Mouse (Mus musculus) neural tube, embryonic 11.5 days (tissue): ENCODE measurements around the gene Churc1. TPM values are rescaled to one million over a fixed set of nuclear protein-coding genes. Genes with fewer than 3 reads are reported as not detected.

Experiments
- ATAC-seq: fragments of 200-750 bp; cut with Nextera tagmentation; 2 replicates; pipeline ENCODE4 v1.8.0; 2017; ENCODE audit warnings: moderate number of reproducible peaks, mild to moderate bottlenecking, moderate TSS enrichment, moderate library complexity; ENCODE audit not compliant: insufficient read depth, low FRiP score, low TSS enrichment
- DNase-seq: peaks from one replicate; pipeline ENCODE4 v3.0.0-alpha.2; 2015; ENCODE audit warnings: low spot score
- H3K27ac ChIP-seq: fragments of 300-500 bp; sonication (generic); 2 replicates; pipeline ENCODE4 v1.5.1; 2014; ENCODE audit warnings: low read depth, mild to moderate bottlenecking, low read length
- H3K27me3 ChIP-seq: fragments of 300-500 bp; sonication (generic); 2 replicates; pipeline ENCODE4 v1.6.1; 2014; ENCODE audit warnings: mild to moderate bottlenecking, low read length, mixed read lengths; ENCODE audit not compliant: control insufficient read depth, insufficient read depth
- H3K36me3 ChIP-seq: fragments of 300-500 bp; sonication (generic); 2 replicates; pipeline ENCODE4 v1.6.1; 2014; ENCODE audit warnings: mild to moderate bottlenecking, low read length, moderate library complexity, mixed read lengths; ENCODE audit not compliant: control insufficient read depth, insufficient read depth
- H3K4me1 ChIP-seq: fragments of 300-500 bp; sonication (generic); 2 replicates; pipeline ENCODE4 v1.6.1; 2014; ENCODE audit warnings: low read length, mixed read lengths; ENCODE audit not compliant: control insufficient read depth, insufficient read depth
- H3K4me2 ChIP-seq: fragments of 300-500 bp; sonication (generic); 2 replicates; pipeline ENCODE4 v1.6.1; 2014; ENCODE audit warnings: low read depth, mild to moderate bottlenecking, moderate library complexity
- H3K4me3 ChIP-seq: fragments of 300-500 bp; sonication (generic); 2 replicates; pipeline ENCODE4 v1.5.1; 2014; ENCODE audit warnings: low read depth, low read length
- H3K9ac ChIP-seq: fragments of 300-500 bp; sonication (generic); 2 replicates; pipeline ENCODE4 v1.6.1; 2014; ENCODE audit warnings: mild to moderate bottlenecking, low read length
- H3K9me3 ChIP-seq: fragments of 300-500 bp; sonication (generic); 2 replicates; pipeline ENCODE4 v1.6.1; 2016; ENCODE audit warnings: low read length; ENCODE audit not compliant: control insufficient read depth
- WGBS: fragments of 180-500 bp; shearing (Covaris S2); extraction: QIAGEN DNeasy Blood & Tissue Kit; methylation state at CpG from one replicate; pipeline ENCODE4 v1.1.7; 2014; 5-methylcytosine and 5-hydroxymethylcytosine counted together
- polyA plus RNA-seq: library from polyadenylated mRNA; unstranded; fragments of >200 nt; fragmentation: Nextera tagmentation; extraction: Ambion mirVana; gene quantifications from 2 replicates; pipeline ENCODE4 v1.2.1, GENCODE M21; 2014

Churc1 gene
- polyA plus RNA-seq, 1 experiment from 2014 or later = 105 TPM

- no peak overlapping the region for H3K4me2 ChIP-seq
- H3K9ac ChIP-seq = no peak overlapping the region
- 57% methylated on average over 7 of the region's 7 CpGs for WGBS
- no peaks in the 10 kb centered on the region for H3K4me1 ChIP-seq
- no peaks in the 10 kb centered on the region for H3K27me3 ChIP-seq
- H3K36me3 ChIP-seq = no peaks in the 10 kb centered on the region
- no peak overlapping the region for H3K4me3 ChIP-seq
- no peaks in the 10 kb centered on the region for H3K9me3 ChIP-seq
- DNase-seq = peak; percentile 59
- no peak overlapping the region for H3K27ac ChIP-seq
- ATAC-seq = no peak; the same call in 1 of the 2 replicates
Measured at GRCm38 (mm10) chr12:76803700-76804252, 38.4 kb downstream of the Churc1 start.

GRCm38 (mm10) chr12:76805056-76805811 is 39.9 kb downstream of the Churc1 start:
- no peak overlapping the region for H3K9ac ChIP-seq
- H3K4me2 ChIP-seq = no peak overlapping the region
- H3K27me3 ChIP-seq = no peaks in the 10 kb centered on the region
- no peak overlapping the region for H3K4me3 ChIP-seq
- WGBS = 93% methylated on average over 10 of the region's 10 CpGs
- no peaks in the 10 kb centered on the region for H3K9me3 ChIP-seq
- H3K36me3 ChIP-seq = no peaks in the 10 kb centered on the region
- no peak overlapping the region for H3K27ac ChIP-seq
- DNase-seq (no peak), ATAC-seq (no peak)
- H3K4me1 ChIP-seq = no peaks in the 10 kb centered on the region

DNA sequence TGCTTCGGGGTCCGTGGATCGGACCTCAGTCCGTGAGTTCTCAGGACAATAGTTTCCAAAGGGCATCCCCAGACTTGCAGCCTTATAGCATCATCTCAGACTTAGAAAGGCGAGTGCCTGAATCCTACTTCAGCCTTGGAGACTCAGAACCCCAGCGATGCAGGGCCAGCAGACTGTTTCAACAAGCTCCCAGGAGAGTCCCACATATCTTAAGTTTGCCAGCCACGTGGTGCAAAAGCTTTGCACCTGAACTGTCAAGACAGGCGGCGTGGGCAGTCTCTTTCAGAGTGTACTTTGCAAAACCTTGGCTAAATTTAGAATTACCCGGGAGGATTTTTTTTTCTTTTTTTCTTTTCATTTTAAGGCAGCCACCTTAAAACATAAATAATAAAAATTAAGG is 42.5 kb downstream of the Churc1 start:
- DNase-seq = no peak
- Histone ChIP-seq H3K9ac (no peak overlapping the region), H3K9me3 (no peaks in the 10 kb centered on the region), H3K27me3 (no peaks in the 10 kb centered on the region), H3K4me3 (no peak overlapping the region), H3K27ac (no peak overlapping the region), H3K4me2 (no peak overlapping the region), H3K36me3 (no peaks in the 10 kb centered on the region), H3K4me1 (no peaks in the 10 kb centered on the region)
- WGBS = 89% methylated on average over 10 of the region's 10 CpGs
- ATAC-seq = no peak

GRCm38 (mm10) chr12:76810491-76810890 is 45.2 kb downstream of the Churc1 start:
- Histone ChIP-seq H3K27ac (no peak overlapping the region), H3K9ac (no peak overlapping the region), H3K4me1 (no peaks in the 10 kb centered on the region), H3K4me2 (no peak overlapping the region), H3K9me3 (no peaks in the 10 kb centered on the region), H3K36me3 (no peaks in the 10 kb centered on the region), H3K4me3 (no peak overlapping the region), H3K27me3 (no peaks in the 10 kb centered on the region)
- ATAC-seq = no peak
- 88% methylated on average over 5 of the region's 5 CpGs for WGBS
- no peak for DNase-seq

DNA sequence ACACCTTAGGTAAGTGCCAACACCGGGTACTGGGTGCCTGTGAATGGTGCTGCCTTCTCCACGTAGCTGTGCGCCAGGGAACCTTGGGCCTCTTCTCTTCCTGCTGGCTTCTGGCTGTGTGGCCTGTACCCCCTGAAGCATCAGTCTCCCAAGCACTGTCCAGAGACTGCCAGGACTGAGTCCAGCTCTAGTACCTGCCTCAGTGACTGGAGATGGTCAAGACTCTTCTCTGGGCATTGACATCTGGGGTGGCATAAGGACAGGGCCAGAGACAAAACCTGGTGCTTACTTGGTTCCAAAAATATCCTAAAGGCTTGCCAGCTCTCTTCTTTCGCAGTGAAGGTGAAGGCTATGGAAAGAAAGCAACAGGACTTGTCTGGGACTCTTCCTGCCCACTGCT is 45.7 kb downstream of the Churc1 start:
- WGBS = 94% methylated on average over 4 of the region's 4 CpGs
- no peak for ATAC-seq

GRCm38 (mm10) chr12:76813543-76813942 is 48.2 kb downstream of the Churc1 start:
- Histone ChIP-seq H3K9me3 (no peaks in the 10 kb centered on the region), H3K4me1 (peaks cover 4% of the 10 kb centered on the region; the same call in 1 of the 2 replicates), H3K4me2 (no peak overlapping the region), H3K27me3 (no peaks in the 10 kb centered on the region), H3K27ac (no peak overlapping the region), H3K4me3 (no peak overlapping the region), H3K36me3 (no peaks in the 10 kb centered on the region), H3K9ac (no peak overlapping the region)
- no peak for ATAC-seq
- 80% methylated on average over 10 of the region's 10 CpGs for WGBS
- DNase-seq = no peak

More for the DNA sequence above, 45.7 kb downstream of the Churc1 start:
- H3K27ac ChIP-seq = no peak overlapping the region
- no peak for DNase-seq
- H3K36me3 ChIP-seq = no peaks in the 10 kb centered on the region
- no peaks in the 10 kb centered on the region for H3K27me3 ChIP-seq
- H3K9me3 ChIP-seq = no peaks in the 10 kb centered on the region
- H3K4me2 ChIP-seq = no peak overlapping the region
- no peak overlapping the region for H3K4me3 ChIP-seq
- H3K9ac ChIP-seq = no peak overlapping the region
- H3K4me1 ChIP-seq = no peaks in the 10 kb centered on the region

DNA sequence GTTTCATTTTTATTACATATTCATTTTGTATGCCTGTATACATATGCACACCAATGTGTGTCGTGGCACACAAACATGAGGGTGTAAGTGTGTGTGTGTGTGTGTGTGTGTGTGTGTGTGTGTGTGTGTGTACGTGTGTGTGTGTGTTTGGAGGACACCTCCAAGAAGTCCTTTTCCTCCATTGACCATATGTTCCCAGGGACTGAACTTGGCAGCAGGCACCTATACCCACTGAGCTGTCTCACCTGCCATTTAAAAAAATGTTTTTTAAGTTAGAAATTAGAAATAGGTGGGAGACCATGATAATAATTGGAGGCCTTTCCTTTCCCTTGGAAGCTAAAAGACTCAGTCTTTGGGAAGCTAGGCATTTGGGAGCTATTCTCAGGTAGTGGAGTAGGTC is 48.8 kb downstream of the Churc1 start:
- no peak for ATAC-seq
- Histone ChIP-seq H3K9me3 (no peaks in the 10 kb centered on the region), H3K36me3 (no peaks in the 10 kb centered on the region), H3K4me2 (no peak overlapping the region), H3K27me3 (no peaks in the 10 kb centered on the region), H3K27ac (no peak overlapping the region), H3K4me3 (no peak overlapping the region), H3K4me1 (peaks cover 4% of the 10 kb centered on the region; the same call in 1 of the 2 replicates), H3K9ac (no peak overlapping the region)
- no peak for DNase-seq
- 91% methylated on average over 2 of the region's 2 CpGs for WGBS

GRCm38 (mm10) chr12:76816720-76817119 is 51.4 kb downstream of the Churc1 start:
- ATAC-seq (no peak), DNase-seq (no peak)
- WGBS = 54% methylated on average over 4 of the region's 4 CpGs
- Histone ChIP-seq H3K4me2 (no peak overlapping the region), H3K9ac (no peak overlapping the region), H3K27me3 (no peaks in the 10 kb centered on the region), H3K4me1 (peaks cover 7% of the 10 kb centered on the region), H3K4me3 (no peak overlapping the region), H3K36me3 (no peaks in the 10 kb centered on the region), H3K27ac (no peak overlapping the region), H3K9me3 (no peaks in the 10 kb centered on the region)

DNA sequence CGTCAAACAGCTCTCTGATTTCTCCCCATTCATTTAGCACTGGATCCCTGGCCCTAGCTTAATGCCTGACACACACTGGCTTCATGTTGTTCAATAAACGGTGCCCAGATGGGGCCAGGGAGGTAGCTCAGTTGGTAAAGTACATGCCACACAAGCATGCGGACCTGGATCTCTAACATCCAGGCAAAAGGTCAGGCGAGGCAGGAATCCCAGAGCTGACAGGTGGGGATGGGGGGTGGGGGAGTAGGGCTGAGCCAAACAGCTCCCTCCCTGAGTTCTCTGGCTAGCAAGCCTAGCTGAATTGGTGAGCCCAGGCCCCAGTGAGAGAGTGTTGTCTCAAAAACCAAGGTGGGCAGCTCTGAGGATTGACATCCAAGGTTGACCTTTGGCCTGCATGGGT is 51.8 kb downstream of the Churc1 start:
- peaks cover 7% of the 10 kb centered on the region for H3K4me1 ChIP-seq
- no peak overlapping the region for H3K9ac ChIP-seq
- no peak overlapping the region for H3K4me2 ChIP-seq
- no peak overlapping the region for H3K4me3 ChIP-seq
- no peak for ATAC-seq
- no peaks in the 10 kb centered on the region for H3K36me3 ChIP-seq
- H3K27ac ChIP-seq = no peak overlapping the region
- WGBS = 64% methylated on average over 4 of the region's 4 CpGs
- no peak for DNase-seq
- no peaks in the 10 kb centered on the region for H3K27me3 ChIP-seq
- no peaks in the 10 kb centered on the region for H3K9me3 ChIP-seq
